Mouse (Mus musculus) heart, postnatal 14 days (tissue): ENCODE data around the gene Zfp410. TPM values are rescaled to one million over a fixed set of nuclear protein-coding genes. Genes with fewer than 3 reads are reported as not detected.
"Not testable (repeated sequence)": the region's sequence is repeated elsewhere in the genome, so short reads cannot be mapped to it uniquely, and the experiment has no call there.

ENCODE experiments used
- DNase-seq, 2 experiments: peaks; one replicate each; pipeline ENCODE4 v3.0.0; 2021 to 2022
- intact Hi-C: fragments of 180-260 bp; cut with DNase I; formaldehyde crosslinking; loops from one replicate; pipeline ENCODE4 v1.15.1; 2025
- total RNA-seq, 2 experiments: library from RNA; stranded (reverse); gene quantifications; 2 replicates each; pipeline ENCODE4 v1.2.3; 2021

The Zfp410 gene
- total RNA-seq, 2 experiments from 2014 or later, result 30.6 to 31.7 TPM

DNA sequence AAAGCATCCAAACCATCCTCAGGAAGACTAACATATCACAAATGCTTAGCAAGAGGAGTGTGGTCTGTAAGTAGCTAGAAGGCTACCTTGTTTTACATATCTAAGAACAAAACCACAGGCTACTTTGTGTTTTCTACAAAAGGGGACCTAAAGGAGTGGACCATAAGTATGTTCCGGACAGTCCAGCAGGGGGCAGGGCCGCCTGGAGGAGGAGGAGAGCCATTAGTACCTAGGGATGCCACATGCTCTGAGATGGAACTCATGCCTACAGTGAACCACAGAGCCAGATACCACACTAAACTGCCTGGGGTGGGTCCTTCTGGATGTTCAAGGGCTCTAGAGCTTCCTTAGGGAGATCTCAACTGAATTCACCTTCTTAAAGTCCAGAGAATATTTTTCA, 30.5 kb downstream of the Zfp410 start:
- intact Hi-C loops, result no loop called here
- DNase-seq, result peak; percentile 27 to 46

DNA sequence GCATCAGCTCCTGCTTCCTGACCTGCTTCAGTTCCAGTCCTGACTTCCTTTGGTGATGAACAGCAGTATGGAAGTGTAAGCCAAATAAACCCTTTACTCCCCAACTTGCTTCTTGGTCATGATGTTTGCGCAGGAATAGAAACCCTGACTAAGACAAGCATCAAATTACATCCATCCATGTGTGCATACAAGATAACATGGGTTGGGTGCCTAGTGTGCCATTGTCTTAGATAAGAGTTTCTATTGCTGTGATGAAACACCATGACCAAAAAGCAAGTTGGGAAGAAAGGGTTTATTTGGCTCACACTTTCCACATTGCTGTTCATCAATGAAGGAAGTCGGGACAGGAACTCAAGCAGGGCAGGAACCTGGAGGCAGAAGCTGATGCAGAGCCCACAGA, 42.0 kb downstream of the Zfp410 start:
- DNase-seq, intact Hi-C loops: not testable (repeated sequence)

DNA sequence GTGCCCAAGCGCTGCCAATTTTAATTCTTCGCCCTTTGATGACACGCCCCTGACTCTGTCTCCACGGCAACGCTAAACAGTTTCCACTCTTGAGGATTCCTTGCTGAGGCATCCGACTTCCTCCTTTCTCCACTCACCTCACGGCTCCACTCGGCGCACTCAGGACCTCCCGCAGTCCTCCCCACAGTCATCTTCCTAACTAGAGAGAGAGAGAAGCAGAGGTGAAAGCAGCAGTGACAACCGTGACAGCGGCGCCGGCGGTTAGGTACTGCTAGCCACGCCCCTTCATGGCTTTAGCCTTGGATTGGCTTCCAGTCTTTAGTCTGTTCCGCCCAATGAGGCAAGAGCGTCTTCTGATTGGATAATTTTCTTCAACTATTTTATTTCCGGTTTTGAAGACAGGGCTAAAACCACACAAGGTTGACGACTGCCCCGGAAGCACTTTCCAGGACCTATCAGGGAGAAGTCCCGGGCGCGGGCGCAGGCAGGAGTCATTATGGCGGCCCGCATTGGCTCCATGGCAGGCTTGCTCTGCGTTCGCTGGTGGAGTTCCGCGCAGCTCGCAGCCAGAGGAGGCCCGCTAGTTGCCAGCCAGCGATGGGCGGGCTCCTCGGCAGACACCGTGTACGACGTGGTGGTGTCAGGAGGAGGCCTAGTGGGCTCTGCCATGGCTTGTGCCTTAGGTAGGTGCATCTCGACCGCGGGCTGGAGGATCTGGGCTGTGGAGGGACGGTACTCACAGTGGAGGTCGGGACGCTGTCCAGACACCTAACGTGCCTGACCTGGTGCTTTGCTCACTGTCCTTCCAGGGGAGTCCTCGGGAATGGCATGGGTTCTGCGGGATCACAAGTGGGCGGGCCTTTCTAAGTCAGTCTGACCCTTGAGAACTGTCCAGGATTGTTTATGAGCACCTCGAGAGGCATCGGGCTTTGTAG, 45.2 kb downstream of the Zfp410 start, which contains the start of the genes Coq6 and Fam161b:
TSS of gene Coq6 (plus strand) at position 103 of the 935 bp plus-strand sequence.
TSS of gene Fam161b (minus strand) at position 279 of the 935 bp plus-strand sequence.
- intact Hi-C loops, result loop anchor here (5.0 kb wide), 2 partner anchors 45 to 90 kb away; partner anchors contain the start of genes Aldh6a1, Bbof1, Entpd5 and Lin52
- peak; percentile 91 to 93 for DNase-seq

DNA sequence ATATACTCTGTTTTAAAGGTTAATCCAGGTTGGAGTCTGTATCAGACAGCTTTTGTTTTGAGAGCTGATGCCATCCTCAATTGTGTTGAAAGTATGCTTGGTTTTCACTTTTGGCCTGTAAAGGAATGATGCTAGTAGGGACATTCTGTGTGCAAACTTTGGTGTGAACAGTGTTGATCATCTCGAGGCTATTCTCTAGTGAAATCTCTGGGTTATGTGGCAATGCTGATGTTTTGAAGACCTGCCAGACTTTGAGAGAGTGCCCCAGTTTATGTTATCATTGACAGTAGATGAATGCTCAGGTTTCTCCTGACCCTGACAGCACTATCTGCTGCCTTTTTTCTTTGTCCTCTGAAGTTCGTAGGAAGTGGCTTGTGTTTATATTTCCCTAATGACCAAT, 46.2 kb downstream of the Zfp410 start:
- intact Hi-C loops, result loop anchor here (5.0 kb wide), 2 partner anchors 44 to 89 kb away; partner anchors contain the start of genes Aldh6a1, Bbof1, Entpd5 and Lin52
- DNase-seq, result no peak

DNA sequence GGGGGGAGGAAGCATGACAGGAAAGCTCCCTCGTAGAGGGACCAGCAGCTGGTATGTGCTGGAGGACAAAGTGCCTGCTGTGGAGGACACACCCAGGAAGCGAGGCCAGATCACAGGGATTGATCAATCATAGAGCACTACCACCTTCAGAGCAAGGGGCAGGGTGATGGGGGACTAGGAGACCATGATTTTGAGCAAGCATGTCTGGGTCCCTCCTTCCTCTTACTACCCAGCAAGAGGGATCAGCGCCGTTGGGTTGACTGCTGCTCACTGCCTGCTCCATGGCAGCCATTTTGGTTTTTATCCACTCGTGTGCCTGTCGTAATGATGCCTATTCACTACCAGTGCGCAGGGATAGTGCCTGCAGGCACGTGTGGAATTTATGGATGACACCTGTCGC, 47.6 kb downstream of the Zfp410 start:
- DNase-seq, result no peak
- intact Hi-C loops, result loop anchor here (5.0 kb wide), 2 partner anchors 43 to 88 kb away; partner anchors contain the start of genes Aldh6a1, Bbof1, Entpd5 and Lin52

DNA sequence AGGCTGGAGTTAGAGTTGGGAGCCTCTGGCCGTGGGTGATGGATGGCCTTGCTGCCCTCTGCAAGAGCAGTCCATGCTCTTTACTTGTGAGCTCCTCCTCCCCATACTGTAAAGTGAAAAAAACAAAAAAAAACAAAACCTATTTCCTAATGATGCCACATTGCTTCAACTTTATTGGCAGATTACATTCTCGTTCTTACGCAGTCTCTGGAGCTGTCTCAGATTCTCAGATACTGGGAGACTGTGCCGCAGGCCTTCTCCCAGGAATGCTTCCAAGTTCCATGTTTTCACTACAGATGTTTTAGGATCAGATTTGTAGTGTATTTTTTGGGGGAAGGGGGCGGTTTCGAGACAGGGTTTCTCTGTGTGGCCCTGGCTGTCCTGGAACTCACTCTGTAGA, 48.5 kb downstream of the Zfp410 start:
- intact Hi-C loops, result no loop called here
- DNase-seq, result no peak

DNA sequence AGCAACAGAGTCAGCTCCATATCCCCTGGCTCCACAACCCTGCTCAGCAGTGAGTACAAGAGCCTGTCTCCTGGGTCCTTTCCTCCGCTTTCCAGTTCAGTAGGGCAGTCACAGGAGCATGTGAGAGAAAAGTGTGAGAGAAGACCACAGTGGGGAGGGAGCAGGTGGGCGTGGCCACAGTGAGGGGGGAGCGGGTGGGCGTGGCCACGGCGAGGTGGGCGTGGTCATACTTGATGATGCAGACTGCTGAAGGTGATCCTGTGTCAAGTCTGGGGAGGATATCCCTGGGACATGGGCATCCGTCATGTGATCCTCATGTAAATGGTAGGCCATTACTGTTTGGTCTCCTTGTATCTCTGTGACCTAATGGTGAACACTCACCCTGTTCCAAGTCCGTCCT, 50.3 kb downstream of the Zfp410 start:
- intact Hi-C loops, result no loop called here

DNA sequence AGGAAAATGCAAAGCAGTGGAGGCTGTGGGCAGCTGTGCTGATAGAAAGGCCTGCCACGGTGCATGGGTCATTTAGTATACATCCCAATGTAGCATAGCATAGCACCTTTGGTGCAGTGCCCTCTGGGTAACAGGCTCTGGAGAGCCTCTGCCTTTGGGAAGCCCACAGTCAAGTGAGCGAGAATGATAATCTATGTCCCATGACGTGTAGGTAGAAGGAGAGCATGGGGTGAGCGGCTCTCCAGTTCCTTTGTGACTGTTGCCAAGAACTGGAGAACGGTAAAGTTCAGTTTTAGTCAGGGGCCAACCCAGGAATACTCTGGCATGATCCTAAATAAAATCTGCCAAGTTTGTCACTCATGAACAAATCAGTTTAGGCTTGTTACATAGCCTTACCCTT, 55.0 kb downstream of the Zfp410 start:
- no peak for DNase-seq
- intact Hi-C loops, result no loop called here

More for the DNA sequence above, 50.3 kb downstream of the Zfp410 start:
- DNase-seq, result no peak

DNA sequence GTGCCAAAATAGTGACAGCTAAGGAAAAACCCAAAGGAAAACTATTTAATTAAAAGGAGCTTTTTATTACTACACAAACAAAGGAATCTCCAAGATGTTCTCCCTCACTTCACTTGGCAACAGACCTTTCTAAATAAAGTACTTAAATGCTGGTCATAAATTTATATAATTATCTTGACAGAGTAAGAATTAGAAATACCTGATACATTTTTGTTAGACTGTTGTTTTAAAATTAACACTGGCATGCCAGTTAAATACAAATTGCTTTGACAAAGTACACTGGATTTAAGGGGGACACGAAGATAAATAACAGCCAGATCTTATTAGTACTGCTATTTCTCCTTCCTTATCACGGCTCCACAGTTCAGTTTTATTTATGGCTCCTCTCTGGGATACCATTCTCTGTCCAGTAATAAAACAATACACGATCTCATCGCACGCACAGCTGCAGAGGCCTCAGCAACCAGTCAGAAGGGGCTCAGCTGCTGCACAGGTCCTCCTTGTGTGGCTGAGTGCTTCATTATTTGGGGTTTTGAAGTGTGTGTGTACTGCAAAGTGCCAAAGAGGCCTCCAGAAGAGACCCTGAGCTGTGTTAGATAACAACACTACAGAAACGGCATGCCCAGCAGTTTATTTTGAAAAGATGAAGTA, 57.3 kb downstream of the Zfp410 start:
- intact Hi-C loops, result no loop called here
- DNase-seq, result no peak

DNA sequence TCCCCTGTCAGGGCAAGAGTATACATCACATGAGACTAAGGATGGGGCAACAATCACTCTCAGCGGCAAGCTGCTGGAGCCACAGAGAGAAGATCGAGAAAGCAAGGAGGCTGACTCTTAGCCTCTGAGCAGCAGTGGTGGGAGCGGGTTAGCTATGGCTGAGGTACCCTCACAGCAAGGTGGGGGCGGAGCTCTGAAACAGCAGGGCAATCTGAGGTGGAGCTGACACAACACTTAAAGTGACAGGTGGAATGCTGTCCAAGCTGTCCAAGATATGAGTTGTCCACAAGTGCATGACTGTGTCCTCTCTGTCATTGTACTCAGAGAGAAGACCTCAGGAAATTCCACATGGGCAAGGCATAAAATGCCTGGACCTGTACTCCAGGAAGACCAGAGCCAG, 65.7 kb downstream of the Zfp410 start:
- DNase-seq, result peak in 1 of 2 experiments; percentile 42

DNA sequence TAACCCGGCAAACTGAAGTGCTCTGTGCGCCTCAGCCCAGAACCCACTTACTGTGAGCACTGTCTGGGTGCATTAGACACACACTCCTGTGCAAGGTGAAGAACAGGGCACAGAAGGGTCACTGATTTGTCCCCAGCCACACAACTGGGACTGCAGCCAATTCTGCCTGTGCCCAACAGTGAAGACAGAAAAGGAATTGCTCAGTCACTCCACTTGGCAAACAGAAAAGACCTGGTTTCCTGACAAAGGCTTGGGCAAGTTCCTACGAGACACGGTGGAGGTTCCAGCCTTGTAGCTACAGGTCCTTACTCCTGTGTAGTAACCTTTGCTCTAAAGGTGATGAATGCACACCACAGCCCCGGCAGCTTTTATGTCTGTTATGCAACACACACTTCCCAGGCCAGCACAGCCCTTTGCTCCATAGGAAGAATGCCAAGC, 68.0 kb downstream of the Zfp410 start:
- DNase-seq, result peak; percentile 63 to 76
- intact Hi-C loops, result no loop called here

More for the DNA sequence above, 65.7 kb downstream of the Zfp410 start:
- intact Hi-C loops, result no loop called here

DNA sequence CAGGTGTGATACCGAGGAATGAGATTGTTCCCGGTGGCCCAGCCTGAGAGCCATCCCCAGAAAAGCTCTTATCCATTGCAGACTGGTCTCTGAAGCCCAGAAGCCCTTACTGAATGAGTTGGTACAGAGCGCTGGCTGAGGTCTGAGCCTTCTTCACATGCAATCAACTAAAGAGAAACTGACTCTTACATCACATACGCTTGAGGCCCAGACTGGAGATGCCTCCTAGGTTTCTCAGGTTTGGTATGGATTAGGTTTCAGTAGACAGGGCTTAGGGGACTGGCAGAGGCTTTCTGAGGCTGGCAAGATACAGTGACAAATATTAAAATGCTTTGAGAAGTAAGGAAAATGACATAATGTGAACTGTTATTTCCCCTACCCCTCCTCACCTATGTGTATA, 68.8 kb downstream of the Zfp410 start:
- no peak for DNase-seq
- intact Hi-C loops, result no loop called here

DNA sequence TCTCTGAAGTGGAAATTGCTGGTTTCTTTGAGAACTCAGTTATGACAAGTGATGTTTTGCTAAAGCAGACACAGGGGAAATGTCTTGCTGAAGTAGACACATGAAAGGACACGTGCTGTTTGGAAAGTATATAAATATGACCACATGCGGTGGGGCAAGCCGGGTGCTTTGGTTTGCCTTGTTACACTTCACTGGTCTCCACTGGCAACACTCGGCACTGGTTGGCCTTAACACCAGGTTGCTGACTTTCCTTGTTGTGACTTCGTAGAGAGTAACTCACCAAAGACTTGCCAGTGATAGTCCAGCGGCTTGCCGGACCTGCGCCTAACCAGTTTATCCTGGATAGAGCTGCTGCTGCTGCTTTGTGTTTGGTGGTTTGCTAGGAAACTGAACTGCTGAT, 71.4 kb downstream of the Zfp410 start:
- intact Hi-C loops, result no loop called here
- DNase-seq, result no peak

DNA sequence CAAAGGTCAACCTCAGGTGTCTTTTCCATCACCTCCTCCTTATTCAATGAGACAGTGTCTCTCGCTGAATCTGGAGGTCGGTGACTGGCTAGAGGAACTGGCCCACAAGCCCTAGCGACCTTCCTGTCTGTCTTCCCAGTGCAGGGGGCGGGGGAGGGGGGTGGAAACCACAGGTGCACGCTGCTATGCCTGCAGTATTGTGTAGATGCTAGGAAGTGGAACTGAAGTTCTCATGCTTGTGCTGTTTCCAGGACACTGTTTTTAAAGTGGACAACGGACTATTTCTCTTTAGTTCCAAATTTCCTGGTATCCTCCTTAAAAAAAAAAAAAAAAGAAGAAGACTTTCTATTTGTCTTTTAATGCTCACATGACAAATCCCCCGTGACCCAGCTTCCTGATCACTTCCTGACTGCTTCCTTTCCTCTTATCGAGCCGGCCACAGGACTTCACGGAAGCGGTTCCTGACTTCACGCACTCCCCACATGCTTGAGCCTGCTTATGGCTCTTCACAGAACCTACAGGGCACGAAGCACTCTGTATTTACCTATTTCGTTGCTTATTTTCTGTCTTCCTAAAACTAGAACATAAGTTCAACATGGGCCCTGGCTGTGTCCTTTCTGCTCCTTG, 72.2 kb downstream of the Zfp410 start:
- intact Hi-C loops, result no loop called here
- no peak for DNase-seq

DNA sequence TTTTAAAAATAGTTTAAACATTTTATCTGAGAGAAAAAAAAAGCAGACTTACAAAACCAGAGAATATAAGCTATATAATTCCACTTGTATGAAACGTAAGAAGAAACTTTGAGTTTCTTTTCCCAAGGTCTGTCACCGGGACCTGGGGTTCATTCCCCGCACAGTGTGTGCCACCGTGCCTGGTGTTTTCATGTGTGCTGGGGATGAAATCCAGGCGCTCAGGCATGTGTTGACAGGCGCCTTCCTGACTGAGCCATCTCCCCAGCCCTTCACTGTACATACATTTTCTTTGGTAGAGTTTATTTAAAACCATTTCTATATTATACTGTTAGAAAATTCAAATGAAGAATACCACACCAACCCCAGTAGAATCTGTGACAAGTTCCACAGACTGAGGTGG, 73.7 kb downstream of the Zfp410 start:
- peak in 1 of 2 experiments; percentile 50 for DNase-seq
- intact Hi-C loops, result no loop called here

DNA sequence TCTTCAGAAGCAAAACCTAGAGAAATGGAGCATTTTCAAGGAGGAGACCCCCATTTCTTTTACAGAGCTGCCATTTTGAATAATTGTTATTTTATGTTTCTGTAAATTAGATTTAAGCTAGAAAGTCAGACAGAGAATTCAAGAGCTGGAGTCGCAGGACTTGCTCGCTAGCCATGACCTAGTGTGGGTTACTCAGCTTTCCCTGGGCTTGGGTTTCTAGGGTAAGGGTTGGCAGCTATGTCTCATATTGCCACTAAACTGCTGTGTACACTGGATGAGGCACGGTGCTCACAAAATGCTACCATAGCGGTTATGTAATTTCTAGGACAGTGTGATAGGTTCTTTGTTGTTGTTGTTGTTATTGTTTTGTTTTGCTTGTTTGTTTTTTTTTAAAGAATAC, 76.0 kb downstream of the Zfp410 start:
- no peak for DNase-seq
- intact Hi-C loops, result no loop called here

Other genes with a start within 250 kb of the Zfp410 start
- under 1 TPM in 1 of 2 experiments, not detected in 1; 0.24 TPM for gene Acot5, start 247.5 kb upstream of the Zfp410 start, total RNA-seq
- 1 to 10 TPM; 2.4 to 3.1 TPM for gene Acot6, start 216.2 kb upstream of the Zfp410 start, total RNA-seq
- gene Dnal1, start 202.5 kb upstream of the Zfp410 start, total RNA-seq, result 10 to 100 TPM in 1 of 2 experiments, 1 to 10 TPM in 1; 9.4 to 10.5 TPM
- gene Pnma1, start 168.4 kb upstream of the Zfp410 start, total RNA-seq, result under 1 TPM; 0.17 to 0.31 TPM
- 10 to 100 TPM; 15.7 to 16.9 TPM for gene Elmsan1, start 98.0 kb upstream of the Zfp410 start, total RNA-seq
- 100 to 1,000 TPM; 178 to 179 TPM for gene Ptgr2, start 31.6 kb upstream of the Zfp410 start, total RNA-seq
- 100 to 1,000 TPM in 1 of 2 experiments, 10 to 100 TPM in 1; 93.8 to 100 TPM for gene Coq6, start 44.8 kb downstream of the Zfp410 start, total RNA-seq
- gene Fam161b, start 45.0 kb downstream of the Zfp410 start, total RNA-seq, result 10 to 100 TPM in 1 of 2 experiments, 1 to 10 TPM in 1; 7.8 to 10.0 TPM
- gene Entpd5, start 92.2 kb downstream of the Zfp410 start, total RNA-seq, result 10 to 100 TPM; 52.4 to 56.6 TPM
- gene Bbof1, start 92.2 kb downstream of the Zfp410 start, total RNA-seq, result 1 to 10 TPM; 1.7 to 1.9 TPM
- 1 to 10 TPM; 7.4 to 10.0 TPM for gene Rnf113a2, start 100.3 kb downstream of the Zfp410 start, total RNA-seq
- gene Aldh6a1, start 134.2 kb downstream of the Zfp410 start, total RNA-seq, result 100 to 1,000 TPM in 1 of 2 experiments, 10 to 100 TPM in 1; 91.0 to 111 TPM
- gene Lin52, start 134.6 kb downstream of the Zfp410 start, total RNA-seq, result 10 to 100 TPM in 1 of 2 experiments, 1 to 10 TPM in 1; 9.7 to 10.6 TPM